Mouse (Mus musculus) T-helper 2 cell (primary cell): ENCODE measurements at regions not wholly inside any gene's neighbourhood (a gene's known extent, or its start where the extent isn't known, plus 50 kb on each side); places are given as distances from the start of the nearest gene placed in this dataset.

Source experiments
- in situ Hi-C: fragments of 300-600 bp; cut with MboI, MseI; formaldehyde crosslinking; loops from one replicate; pipeline ENCODE4 v1.15.1; 2025; ENCODE audit warnings: high pct_unique_total_duplicates

- in situ Hi-C loops = no loop called here
Observed at GRCm38 (mm10) chr8:8796951-8797350, 106.6 kb upstream of the Arglu1 start.

GRCm38 (mm10) chr8:8794711-8795110 lies 104.4 kb upstream of the Arglu1 start:
- in situ Hi-C loops = no loop called here

DNA sequence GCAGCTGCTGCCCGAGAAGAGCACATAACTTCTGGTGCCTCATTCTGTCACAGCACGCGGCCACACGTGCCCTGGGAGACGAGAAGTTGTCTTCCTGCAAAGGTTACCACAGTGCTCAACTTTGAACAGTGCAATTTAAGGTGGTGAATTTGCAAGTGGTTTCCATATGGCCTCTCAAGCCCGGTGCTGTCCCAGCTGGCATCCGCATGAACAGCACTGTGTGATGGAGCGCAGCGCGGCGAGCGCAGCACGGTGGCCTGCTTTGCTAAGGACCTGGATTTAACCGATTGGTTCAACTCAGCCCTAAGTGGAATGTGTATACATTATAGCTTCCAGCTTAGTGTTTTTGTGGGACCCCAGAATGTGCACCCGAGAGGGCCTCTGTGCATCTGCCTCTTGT lies 89.6 kb upstream of the Arglu1 start:
- in situ Hi-C loops = no loop called here

- in situ Hi-C loops = no loop called here
Observed at GRCm38 (mm10) chr8:8774496-8775015, 84.2 kb upstream of the Arglu1 start.

GRCm38 (mm10) chr8:8772424-8772823 lies 82.1 kb upstream of the Arglu1 start:
- in situ Hi-C loops = no loop called here

DNA sequence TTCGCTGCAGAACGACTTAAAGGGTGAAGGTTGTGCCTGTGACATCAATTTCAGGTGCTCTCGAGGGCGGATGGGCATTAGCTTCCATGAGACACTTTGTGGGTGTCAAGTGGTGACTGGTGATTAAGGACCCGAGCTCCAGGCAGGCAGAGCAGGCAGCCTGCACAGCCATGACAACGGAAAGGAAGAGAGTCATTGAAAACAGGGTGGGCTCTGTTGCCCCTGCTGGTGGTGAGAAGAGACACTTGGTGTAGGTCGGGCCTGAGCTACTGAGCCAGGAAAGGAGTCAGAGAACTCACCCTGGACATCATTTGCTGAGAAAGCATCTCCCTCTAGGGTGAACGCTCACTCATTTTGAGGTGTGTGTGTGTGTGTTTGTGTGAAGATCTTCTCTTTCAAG lies 80.1 kb upstream of the Arglu1 start:
- in situ Hi-C loops = no loop called here

DNA sequence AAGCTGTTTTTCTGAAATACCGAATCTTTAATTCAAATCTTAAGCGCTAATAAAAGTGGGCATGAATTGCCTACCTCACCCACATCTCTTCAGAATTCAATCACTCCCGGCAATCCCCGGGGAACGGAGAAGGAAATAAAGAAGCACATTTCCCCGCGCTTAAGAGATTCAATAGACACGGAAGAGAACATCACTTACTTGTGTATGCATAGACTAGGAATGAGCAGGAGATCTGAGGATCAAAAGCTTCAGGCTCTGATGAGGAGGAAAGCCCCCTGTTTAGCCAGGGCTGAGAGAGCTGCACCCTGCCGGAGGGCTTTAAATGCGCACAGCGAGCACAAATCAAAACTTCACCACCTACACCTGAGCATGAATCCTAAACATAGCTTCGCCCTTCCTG lies 72.0 kb upstream of the Arglu1 start:
- in situ Hi-C loops = no loop called here

DNA sequence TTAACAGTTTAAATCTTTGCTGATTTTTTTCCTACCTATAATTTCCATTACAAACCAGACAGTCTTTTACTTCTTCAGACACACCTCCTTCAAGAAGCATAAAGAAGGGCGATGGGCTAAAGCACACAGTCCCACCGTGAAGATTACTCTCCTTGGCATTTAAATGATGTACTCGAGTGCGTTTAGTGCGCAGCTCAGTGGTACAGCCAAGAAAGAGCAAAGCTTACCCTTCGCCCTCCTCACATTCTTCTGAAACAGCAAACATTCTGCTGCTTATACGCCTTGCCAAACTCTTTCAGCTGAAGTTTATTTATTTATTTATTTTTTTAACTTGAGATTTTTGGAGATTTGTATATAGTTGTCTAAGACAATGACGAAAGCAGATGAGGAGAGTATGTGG lies 68.0 kb upstream of the Arglu1 start:
- in situ Hi-C loops = no loop called here

GRCm38 (mm10) chr8:8751208-8751607 lies 60.9 kb upstream of the Arglu1 start:
- in situ Hi-C loops = no loop called here

GRCm38 (mm10) chr8:8746691-8747090 lies 56.4 kb upstream of the Arglu1 start:
- in situ Hi-C loops = no loop called here

- in situ Hi-C loops = no loop called here
Observed at GRCm38 (mm10) chr8:8745615-8746285, 55.4 kb upstream of the Arglu1 start.
